Mouse (Mus musculus): ENCODE results near the gene Rspo4. TPM values are rescaled to one million over a fixed set of nuclear protein-coding genes. Genes with fewer than 3 reads are reported as not detected.

The Rspo4 gene
- total and polyA plus RNA-seq, 3 experiments = not detected

- no peaks in the 10 kb centered on the region for H3K9me3 ChIP-seq (replicated peaks; ENCODE audit: low read length)
- H3K79me2 ChIP-seq (replicated peaks; ENCODE audit: control insufficient read depth, extremely low read depth, insufficient read depth, poor library complexity, severe bottlenecking) = no peaks in the 10 kb centered on the region
- no peak overlapping the region for H3K27ac ChIP-seq (ENCODE audit: insufficient read depth, low read depth)
- peaks cover 6 to 19% of the 10 kb centered on the region in 2 experiments for H3K4me1 ChIP-seq (ENCODE audit: control insufficient read depth in 1 of 2, insufficient read depth in 2 of 2)
- H3K36me3 ChIP-seq (replicated peaks in 1 of 2; ENCODE audit: control insufficient read depth in 1 of 2, insufficient read depth in 1 of 2, low read length in 1 of 2) = no peaks in the 10 kb centered on the region
- H3K9ac ChIP-seq (ENCODE audit: insufficient read depth, low read depth) = no peak overlapping the region
- dilution Hi-C loops (cut with MboI; ENCODE audit: extremely low pct_ligation_motif_present, extremely low pct_unique_long_range_greater_than_20kb, low sequenced_read_pairs) = no loop called here
- no peak overlapping the region for H3K4me2 ChIP-seq (ENCODE audit: insufficient read depth, low read depth, poor library complexity, severe bottlenecking)
- peaks cover 91% of the 10 kb centered on the region for H3K27me3 ChIP-seq (replicated peaks)
- no peak overlapping the region for H3K4me3 ChIP-seq (replicated peaks in 1 of 3; ENCODE audit: low read depth in 2 of 3, low read length in 2 of 3, poor library complexity in 1 of 3)
- no peak for DNase-seq (ENCODE audit: extremely low read depth)
- no peak for TF ChIP-seq MAFK (IDR thresholded peaks at IDR 0.05; ENCODE audit: insufficient replicate concordance, low read length)
- in situ Hi-C loops (cut with MboI; ENCODE audit: low pct_ligation_motif_present, low pct_unique_long_range_greater_than_20kb, low sequenced_read_pairs) = no loop called here
Observed at GRCm38 (mm10) chr2:151910498-151910897, 67.8 kb downstream of the Rspo4 start.

GRCm38 (mm10) chr2:151910919-151911500, 68.3 kb downstream of the Rspo4 start, which contains the start of gene Angpt4:
Gene Angpt4, plus strand, starts transcription at chr2:151911210.
- no peak within 1 kb of the TSS for H3K9ac ChIP-seq (ENCODE audit: insufficient read depth, low read depth)
- TF ChIP-seq ZKSCAN1 (IDR thresholded peaks at IDR 0.05; ENCODE audit: borderline replicate concordance, low read depth, low read length) = no peak
- TF ChIP-seq MYC (IDR thresholded peaks at IDR 0.05; ENCODE audit: low read depth, low read length) = no peak
- no peak for TF ChIP-seq ZC3H11A (IDR thresholded peaks at IDR 0.05; ENCODE audit: low read depth, low read length)
- TF ChIP-seq NELFE (IDR thresholded peaks at IDR 0.05; ENCODE audit: low read depth, low read length) = no peak
- no peak for TF ChIP-seq CHD2 (IDR thresholded peaks at IDR 0.05; ENCODE audit: low read length)
- TF ChIP-seq UBTF (IDR thresholded peaks at IDR 0.05; ENCODE audit: low read depth, low read length) = no peak
- no peak for TF ChIP-seq TCF12 (IDR thresholded peaks at IDR 0.05; ENCODE audit: low read depth, low read length)
- no peak for TF ChIP-seq JUN (IDR thresholded peaks at IDR 0.05; ENCODE audit: insufficient read depth, low read depth, low read length)
- TF ChIP-seq KAT2A (IDR thresholded peaks at IDR 0.05; ENCODE audit: insufficient replicate concordance, low read length) = no peak
- no peak for TF ChIP-seq MAZ (IDR thresholded peaks at IDR 0.05; ENCODE audit: low read depth, low read length)
- no peak for TF ChIP-seq MAFK (IDR thresholded peaks at IDR 0.05; ENCODE audit: insufficient replicate concordance, low read length)
- no peak for TF ChIP-seq RCOR1 (conservative IDR thresholded peaks at IDR 0.05; ENCODE audit: low read depth, low read length)
- no peak for TF ChIP-seq CTCF (conservative IDR thresholded peaks at IDR 0.05 in 1 of 2, IDR thresholded peaks at IDR 0.05 in 1 of 2; ENCODE audit: low read depth in 2 of 2, low read length in 2 of 2)
- TF ChIP-seq TBP (conservative IDR thresholded peaks at IDR 0.05; ENCODE audit: low read depth, low read length) = no peak
- TF ChIP-seq CHD1 (IDR thresholded peaks at IDR 0.05; ENCODE audit: low read depth, low read length) = no peak
- TF ChIP-seq MXI1 (IDR thresholded peaks at IDR 0.05; ENCODE audit: low read depth, low read length) = no peak
- TF ChIP-seq MEF2A (IDR thresholded peaks at IDR 0.05; ENCODE audit: borderline replicate concordance, low read depth, low read length) = no peak
- TF ChIP-seq ETS1 (conservative IDR thresholded peaks at IDR 0.05; ENCODE audit: low read depth, low read length) = no peak
- TF ChIP-seq JUND (conservative IDR thresholded peaks at IDR 0.05; ENCODE audit: low read depth, low read length) = no peak
- no peak for TF ChIP-seq IRF4 (IDR thresholded peaks at IDR 0.05; ENCODE audit: low read depth, low read length)
- no peak within 1 kb of the TSS for H3K4me3 ChIP-seq (replicated peaks in 1 of 3; ENCODE audit: low read depth in 2 of 3, low read length in 2 of 3, poor library complexity in 1 of 3)
- in situ Hi-C loops (cut with MboI; ENCODE audit: low pct_ligation_motif_present, low pct_unique_long_range_greater_than_20kb, low sequenced_read_pairs) = no loop called here
- dilution Hi-C loops (cut with MboI; ENCODE audit: extremely low pct_ligation_motif_present, extremely low pct_unique_long_range_greater_than_20kb, low sequenced_read_pairs) = no loop called here
- no peaks in the 10 kb centered on the region for H3K9me3 ChIP-seq (replicated peaks; ENCODE audit: low read length)
- no peaks in the 10 kb centered on the region for H3K79me2 ChIP-seq (replicated peaks; ENCODE audit: control insufficient read depth, extremely low read depth, insufficient read depth, poor library complexity, severe bottlenecking)
- H3K4me1 ChIP-seq (ENCODE audit: control insufficient read depth in 1 of 2, insufficient read depth in 2 of 2) = peaks cover 6 to 19% of the 10 kb centered on the region in 2 experiments
- peaks cover 91% of the 10 kb centered on the region for H3K27me3 ChIP-seq (replicated peaks)
- no peak within 1 kb of the TSS for H3K27ac ChIP-seq (ENCODE audit: insufficient read depth, low read depth)
- DNase-seq (ENCODE audit: extremely low read depth) = no peak
- H3K4me2 ChIP-seq (ENCODE audit: insufficient read depth, low read depth, poor library complexity, severe bottlenecking) = no peak within 1 kb of the TSS
- no peaks in the 10 kb centered on the region for H3K36me3 ChIP-seq (replicated peaks in 1 of 2; ENCODE audit: control insufficient read depth in 1 of 2, insufficient read depth in 1 of 2, low read length in 1 of 2)
